Mouse (Mus musculus): Measurements from ENCODE around the gene Aplp2. TPM values are rescaled to one million over a fixed set of nuclear protein-coding genes. Genes with fewer than 3 reads are reported as not detected.
"Not testable (repeated sequence)": the region's sequence is repeated elsewhere in the genome, so short reads cannot be mapped to it uniquely, and the experiment has no call there.

Aplp2 gene
- total RNA-seq, 1 experiment from 2014 or later, result 59.2 TPM

- ATAC-seq (ENCODE audit: extremely low read depth, insufficient number of reproducible peaks, low FRiP score, poor library complexity, severe bottlenecking), result no peak
Measured at GRCm38 (mm10) chr9:31191543-31191942, 20.1 kb downstream of the Aplp2 start.

GRCm38 (mm10) chr9:31189194-31189593 is 22.4 kb downstream of the Aplp2 start:
- no peak for ATAC-seq (ENCODE audit: extremely low read depth, insufficient number of reproducible peaks, low FRiP score, poor library complexity, severe bottlenecking)

GRCm38 (mm10) chr9:31184439-31184838 is 27.2 kb downstream of the Aplp2 start:
- ATAC-seq (ENCODE audit: extremely low read depth, insufficient number of reproducible peaks, low FRiP score, poor library complexity, severe bottlenecking), result no peak

- no peak for ATAC-seq (ENCODE audit: extremely low read depth, insufficient number of reproducible peaks, low FRiP score, poor library complexity, severe bottlenecking)
Measured at GRCm38 (mm10) chr9:31183061-31183460, 28.6 kb downstream of the Aplp2 start.

- no peak for ATAC-seq (ENCODE audit: extremely low read depth, insufficient number of reproducible peaks, low FRiP score, poor library complexity, severe bottlenecking)
Measured at GRCm38 (mm10) chr9:31181291-31182085, 30.1 kb downstream of the Aplp2 start.

- no peak for ATAC-seq (ENCODE audit: extremely low read depth, insufficient number of reproducible peaks, low FRiP score, poor library complexity, severe bottlenecking)
Measured at GRCm38 (mm10) chr9:31177692-31178091, 33.9 kb downstream of the Aplp2 start.

- no peak for ATAC-seq (ENCODE audit: extremely low read depth, insufficient number of reproducible peaks, low FRiP score, poor library complexity, severe bottlenecking)
Measured at GRCm38 (mm10) chr9:31176379-31177130, 35.1 kb downstream of the Aplp2 start.

GRCm38 (mm10) chr9:31175978-31176377 is 35.6 kb downstream of the Aplp2 start:
- ATAC-seq (ENCODE audit: extremely low read depth, insufficient number of reproducible peaks, low FRiP score, poor library complexity, severe bottlenecking), result no peak

GRCm38 (mm10) chr9:31175346-31175745 is 36.3 kb downstream of the Aplp2 start:
- no peak for ATAC-seq (ENCODE audit: extremely low read depth, insufficient number of reproducible peaks, low FRiP score, poor library complexity, severe bottlenecking)

- ATAC-seq (ENCODE audit: extremely low read depth, insufficient number of reproducible peaks, low FRiP score, poor library complexity, severe bottlenecking), result no peak
Measured at GRCm38 (mm10) chr9:31168356-31169093, 43.1 kb downstream of the Aplp2 start.

- no peak for ATAC-seq (ENCODE audit: extremely low read depth, insufficient number of reproducible peaks, low FRiP score, poor library complexity, severe bottlenecking)
Measured at GRCm38 (mm10) chr9:31167305-31167704, 44.3 kb downstream of the Aplp2 start.

GRCm38 (mm10) chr9:31165505-31165904 is 46.1 kb downstream of the Aplp2 start:
- ATAC-seq (ENCODE audit: extremely low read depth, insufficient number of reproducible peaks, low FRiP score, poor library complexity, severe bottlenecking), result not testable (repeated sequence)

GRCm38 (mm10) chr9:31163327-31163726 is 48.3 kb downstream of the Aplp2 start:
- ATAC-seq (ENCODE audit: extremely low read depth, insufficient number of reproducible peaks, low FRiP score, poor library complexity, severe bottlenecking), result no peak

GRCm38 (mm10) chr9:31162911-31163310 is 48.7 kb downstream of the Aplp2 start:
- no peak for ATAC-seq (ENCODE audit: extremely low read depth, insufficient number of reproducible peaks, low FRiP score, poor library complexity, severe bottlenecking)

- no peak for ATAC-seq (ENCODE audit: extremely low read depth, insufficient number of reproducible peaks, low FRiP score, poor library complexity, severe bottlenecking)
Measured at GRCm38 (mm10) chr9:31159910-31160309, 51.7 kb downstream of the Aplp2 start.

- ATAC-seq (ENCODE audit: extremely low read depth, insufficient number of reproducible peaks, low FRiP score, poor library complexity, severe bottlenecking), result no peak
Measured at GRCm38 (mm10) chr9:31156594-31156993, 55.0 kb downstream of the Aplp2 start.

- ATAC-seq (ENCODE audit: extremely low read depth, insufficient number of reproducible peaks, low FRiP score, poor library complexity, severe bottlenecking), result peak; percentile 60; the same call in 1 of the 2 replicates
Measured at GRCm38 (mm10) chr9:31151050-31151449, 60.6 kb downstream of the Aplp2 start.

- ATAC-seq (ENCODE audit: extremely low read depth, insufficient number of reproducible peaks, low FRiP score, poor library complexity, severe bottlenecking), result no peak
Measured at GRCm38 (mm10) chr9:31148135-31148534, 63.5 kb downstream of the Aplp2 start.

- peak; percentile 80 for ATAC-seq (ENCODE audit: extremely low read depth, insufficient number of reproducible peaks, low FRiP score, poor library complexity, severe bottlenecking)
Measured at GRCm38 (mm10) chr9:31145272-31145925, 66.2 kb downstream of the Aplp2 start.

Measured in neutrophil, adult 5-6 weeks (primary cell).